Mouse (Mus musculus): Measurements from ENCODE around the gene Scg5. TPM values are rescaled to one million over a fixed set of nuclear protein-coding genes. Genes with fewer than 3 reads are reported as not detected.

Scg5 gene
- polyA plus RNA-seq, 1 experiment from 2014 or later = 12.6 TPM

DNA sequence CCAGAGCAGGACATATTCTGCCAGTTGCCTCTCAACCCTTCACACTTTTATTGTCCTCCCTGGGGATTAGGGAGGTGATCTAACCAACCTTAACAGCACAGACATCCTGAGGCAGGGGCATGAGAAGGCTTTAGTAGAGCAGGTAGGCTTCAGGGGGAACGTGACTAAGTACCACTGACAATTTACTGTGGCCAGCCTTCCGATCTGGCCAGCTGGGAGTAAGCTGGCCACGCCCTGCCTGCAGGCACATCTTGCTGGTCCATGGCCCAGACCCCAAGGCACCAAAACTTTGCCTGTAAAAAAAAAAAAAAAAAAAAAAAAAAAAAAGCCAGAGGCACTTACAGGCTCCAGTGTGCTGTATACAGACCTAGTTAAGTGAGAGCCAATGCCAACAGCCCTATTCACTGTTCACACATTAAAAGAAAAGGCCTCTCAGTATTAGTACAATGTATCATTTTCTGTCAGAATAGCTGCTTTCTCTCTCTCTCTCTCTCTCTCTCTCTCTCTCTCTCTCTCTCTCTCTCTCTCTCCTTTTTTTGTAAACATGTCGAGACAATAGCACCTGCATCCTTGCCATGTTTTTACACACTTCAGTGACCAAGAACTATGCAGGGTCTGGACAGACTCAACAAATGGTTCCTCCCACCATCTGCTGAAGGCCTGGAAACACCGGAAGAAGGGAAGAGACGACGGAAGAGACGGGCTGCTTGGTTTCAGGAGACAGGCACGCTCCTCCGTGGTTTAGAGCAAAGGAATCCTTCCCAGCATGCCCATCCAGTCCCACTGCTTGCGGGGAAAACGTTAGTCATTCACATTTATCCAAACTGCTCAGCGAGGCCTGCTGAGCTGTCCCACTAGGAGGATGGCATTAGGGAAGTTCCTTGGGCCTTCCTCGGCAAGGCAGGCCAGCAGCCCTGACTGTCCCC lies 11.0 kb downstream of the Scg5 start:
- 63% methylated on average over 14 of the region's 14 CpGs for WGBS
- no peaks in the 10 kb centered on the region for H3K36me3 ChIP-seq (ENCODE audit: control insufficient read depth, insufficient read depth, low read length)

GRCm38 (mm10) chr2:113807640-113808039 lies 21.3 kb downstream of the Scg5 start:
- Histone ChIP-seq H3K4me2 (ENCODE audit: low read depth, low read length) (no peak overlapping the region), H3K36me3 (ENCODE audit: control insufficient read depth, insufficient read depth, low read length) (no peaks in the 10 kb centered on the region), H3K4me3 (replicated peaks; ENCODE audit: low read length) (no peak overlapping the region), H3K9me3 (replicated peaks; ENCODE audit: control insufficient read depth, low read length) (no peaks in the 10 kb centered on the region), H3K27me3 (ENCODE audit: control insufficient read depth, insufficient read depth, low read length) (no peaks in the 10 kb centered on the region), H3K4me1 (ENCODE audit: control insufficient read depth, insufficient read depth, low read length) (no peaks in the 10 kb centered on the region), H3K27ac (ENCODE audit: low read length) (no peak overlapping the region), H3K9ac (ENCODE audit: low read length) (no peak overlapping the region)
- ATAC-seq (ENCODE audit: insufficient read depth, low FRiP score) = no peak
- WGBS = 21% methylated on average over 9 of the region's 9 CpGs

More for the DNA sequence above, 11.0 kb downstream of the Scg5 start:
- Histone ChIP-seq H3K27me3 (ENCODE audit: control insufficient read depth, insufficient read depth, low read length) (no peaks in the 10 kb centered on the region), H3K9me3 (replicated peaks; ENCODE audit: control insufficient read depth, low read length) (no peaks in the 10 kb centered on the region), H3K27ac (ENCODE audit: low read length) (no peak overlapping the region), H3K4me2 (ENCODE audit: low read depth, low read length) (no peak overlapping the region), H3K4me1 (ENCODE audit: control insufficient read depth, insufficient read depth, low read length) (0 out of 2 replicates have a peak, but pooled peaks cover 8% of the 10 kb centered on the region), H3K4me3 (replicated peaks; ENCODE audit: low read length) (no peak overlapping the region), H3K9ac (ENCODE audit: low read length) (no peak overlapping the region)
- ATAC-seq (ENCODE audit: insufficient read depth, low FRiP score) = no peak

DNA sequence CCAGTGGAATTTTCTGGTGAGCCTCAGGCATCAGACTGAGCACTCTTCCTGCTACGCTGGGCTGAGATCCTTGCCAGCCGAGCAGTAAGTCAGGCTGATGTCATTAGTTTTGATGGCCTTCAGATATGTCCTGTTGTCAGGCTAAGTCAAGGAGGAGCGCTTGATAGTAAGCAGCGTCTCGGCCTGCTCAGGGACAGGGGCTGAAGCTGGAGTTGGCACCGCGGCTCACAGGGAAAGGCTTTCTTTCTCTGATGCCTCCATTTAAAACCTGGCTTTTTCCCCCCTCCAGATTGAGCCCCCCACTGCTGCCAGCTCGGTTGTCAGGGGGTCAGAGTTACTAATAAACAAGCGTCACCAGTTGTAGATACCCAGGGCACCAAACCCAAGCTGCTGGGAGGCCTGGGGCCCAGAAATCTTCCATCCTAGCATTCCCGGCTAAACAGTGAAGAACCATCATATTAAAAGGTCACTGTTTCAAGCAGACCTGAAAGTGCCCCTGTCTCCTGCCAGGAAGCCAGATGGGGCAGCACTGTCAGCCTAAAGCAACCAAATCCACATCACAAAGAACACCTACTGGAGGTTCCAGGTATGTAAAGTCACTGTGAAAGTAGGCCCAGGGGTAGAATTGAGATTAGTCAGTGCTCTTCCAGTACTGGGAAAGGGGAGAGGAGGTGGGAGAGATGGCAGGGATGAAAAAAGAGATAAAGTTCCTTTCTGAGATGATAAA lies 21.9 kb downstream of the Scg5 start:
- H3K4me3 ChIP-seq (replicated peaks; ENCODE audit: low read length) = no peak overlapping the region
- no peak for ATAC-seq (ENCODE audit: insufficient read depth, low FRiP score)
- no peak overlapping the region for H3K9ac ChIP-seq (ENCODE audit: low read length)
- no peaks in the 10 kb centered on the region for H3K4me1 ChIP-seq (ENCODE audit: control insufficient read depth, insufficient read depth, low read length)
- H3K4me2 ChIP-seq (ENCODE audit: low read depth, low read length) = no peak overlapping the region
- no peaks in the 10 kb centered on the region for H3K9me3 ChIP-seq (replicated peaks; ENCODE audit: control insufficient read depth, low read length)
- no peaks in the 10 kb centered on the region for H3K36me3 ChIP-seq (ENCODE audit: control insufficient read depth, insufficient read depth, low read length)
- no peaks in the 10 kb centered on the region for H3K27me3 ChIP-seq (ENCODE audit: control insufficient read depth, insufficient read depth, low read length)
- no peak overlapping the region for H3K27ac ChIP-seq (ENCODE audit: low read length)
- 70% methylated on average over 10 of the region's 10 CpGs for WGBS

- ATAC-seq (ENCODE audit: insufficient read depth, low FRiP score) = no peak
- H3K4me2 ChIP-seq (ENCODE audit: low read depth, low read length) = no peak overlapping the region
- no peaks in the 10 kb centered on the region for H3K4me1 ChIP-seq (ENCODE audit: control insufficient read depth, insufficient read depth, low read length)
- H3K36me3 ChIP-seq (ENCODE audit: control insufficient read depth, insufficient read depth, low read length) = no peaks in the 10 kb centered on the region
- WGBS = 77% methylated on average over 4 of the region's 4 CpGs
- no peak overlapping the region for H3K27ac ChIP-seq (ENCODE audit: low read length)
- no peak overlapping the region for H3K4me3 ChIP-seq (replicated peaks; ENCODE audit: low read length)
- no peaks in the 10 kb centered on the region for H3K27me3 ChIP-seq (ENCODE audit: control insufficient read depth, insufficient read depth, low read length)
- H3K9ac ChIP-seq (ENCODE audit: low read length) = no peak overlapping the region
- no peaks in the 10 kb centered on the region for H3K9me3 ChIP-seq (replicated peaks; ENCODE audit: control insufficient read depth, low read length)
Observed at GRCm38 (mm10) chr2:113805765-113806164, 23.2 kb downstream of the Scg5 start.

DNA sequence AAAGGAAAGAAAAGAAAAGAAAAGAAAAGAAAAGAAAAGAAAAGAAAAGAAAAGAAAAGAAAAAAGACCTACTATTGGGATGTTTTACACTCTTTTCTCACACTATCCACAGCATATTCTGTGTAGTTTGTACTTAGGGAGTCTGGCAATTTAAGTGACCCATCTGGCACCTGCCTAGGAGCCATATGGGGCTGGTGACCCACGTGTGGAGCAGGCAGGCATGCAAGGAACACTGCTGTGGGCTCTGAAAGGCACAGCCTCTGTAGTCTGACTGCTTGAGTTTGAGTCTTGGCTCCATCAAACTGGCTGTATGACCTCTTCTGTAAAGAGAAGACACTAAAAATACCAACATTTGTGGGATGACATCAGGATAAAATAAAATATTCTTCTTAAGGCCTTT lies 25.2 kb downstream of the Scg5 start:
- H3K4me2 ChIP-seq (ENCODE audit: low read depth, low read length) = no peak overlapping the region
- no peak overlapping the region for H3K9ac ChIP-seq (ENCODE audit: low read length)
- no peaks in the 10 kb centered on the region for H3K4me1 ChIP-seq (ENCODE audit: control insufficient read depth, insufficient read depth, low read length)
- no peaks in the 10 kb centered on the region for H3K36me3 ChIP-seq (ENCODE audit: control insufficient read depth, insufficient read depth, low read length)
- no peak overlapping the region for H3K27ac ChIP-seq (ENCODE audit: low read length)
- 32% methylated on average over 1 of the region's 1 CpGs for WGBS
- H3K27me3 ChIP-seq (ENCODE audit: control insufficient read depth, insufficient read depth, low read length) = no peaks in the 10 kb centered on the region
- H3K4me3 ChIP-seq (replicated peaks; ENCODE audit: low read length) = no peak overlapping the region
- no peak for ATAC-seq (ENCODE audit: insufficient read depth, low FRiP score)
- no peaks in the 10 kb centered on the region for H3K9me3 ChIP-seq (replicated peaks; ENCODE audit: control insufficient read depth, low read length)

DNA sequence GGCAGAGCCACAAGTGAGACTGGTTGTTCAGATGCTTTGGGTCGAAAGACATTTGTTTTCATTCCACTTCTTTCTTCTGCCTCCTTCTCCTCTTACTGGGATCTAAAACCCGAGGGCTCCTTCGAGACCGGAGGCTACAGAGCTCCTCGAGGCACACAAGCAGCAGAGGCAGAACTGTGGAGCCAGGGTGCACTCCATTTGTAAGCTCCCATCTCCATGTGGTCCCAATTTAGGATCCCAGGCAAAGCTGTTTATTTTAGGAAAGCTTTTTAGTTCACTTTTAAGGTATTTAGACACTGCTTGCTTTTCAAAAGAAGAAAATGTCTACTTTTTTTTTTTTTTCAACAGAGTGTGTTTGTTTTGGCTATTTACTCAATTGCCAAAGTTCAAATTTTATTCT lies 28.1 kb downstream of the Scg5 start:
- H3K9me3 ChIP-seq (replicated peaks; ENCODE audit: control insufficient read depth, low read length) = no peaks in the 10 kb centered on the region

DNA sequence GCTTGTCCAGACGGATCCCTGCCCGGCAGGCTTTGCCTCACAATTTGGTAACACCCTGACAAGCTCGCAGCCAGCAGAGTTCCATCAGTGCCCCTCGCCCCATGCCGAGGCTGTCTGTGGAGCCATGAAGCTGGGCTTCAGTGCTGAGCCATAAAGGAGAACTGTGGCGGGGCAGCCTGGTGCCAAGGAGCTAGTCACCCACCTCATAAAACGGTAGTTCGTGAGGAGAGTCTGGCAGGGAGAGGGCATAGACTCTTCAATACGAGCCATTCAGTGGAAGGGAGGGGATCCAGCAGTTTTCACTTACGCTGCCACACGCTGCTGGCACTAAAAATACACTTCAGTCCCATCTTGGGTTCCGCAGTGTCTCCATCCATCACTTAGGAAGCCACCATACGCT lies 30.3 kb downstream of the Scg5 start:
- Histone ChIP-seq H3K36me3 (ENCODE audit: control insufficient read depth, insufficient read depth, low read length) (no peaks in the 10 kb centered on the region), H3K4me3 (replicated peaks; ENCODE audit: low read length) (no peak overlapping the region), H3K4me1 (ENCODE audit: control insufficient read depth, insufficient read depth, low read length) (no peaks in the 10 kb centered on the region), H3K9ac (ENCODE audit: low read length) (no peak overlapping the region), H3K27ac (ENCODE audit: low read length) (no peak overlapping the region), H3K27me3 (ENCODE audit: control insufficient read depth, insufficient read depth, low read length) (no peaks in the 10 kb centered on the region), H3K4me2 (ENCODE audit: low read depth, low read length) (no peak overlapping the region), H3K9me3 (replicated peaks; ENCODE audit: control insufficient read depth, low read length) (no peaks in the 10 kb centered on the region)
- 72% methylated on average over 13 of the region's 13 CpGs for WGBS
- ATAC-seq (ENCODE audit: insufficient read depth, low FRiP score) = no peak

More for the DNA sequence above, 28.1 kb downstream of the Scg5 start:
- H3K27ac ChIP-seq (ENCODE audit: low read length) = no peak overlapping the region
- WGBS = 70% methylated on average over 5 of the region's 5 CpGs
- H3K4me2 ChIP-seq (ENCODE audit: low read depth, low read length) = no peak overlapping the region
- ATAC-seq (ENCODE audit: insufficient read depth, low FRiP score) = no peak
- H3K4me3 ChIP-seq (replicated peaks; ENCODE audit: low read length) = no peak overlapping the region
- no peaks in the 10 kb centered on the region for H3K4me1 ChIP-seq (ENCODE audit: control insufficient read depth, insufficient read depth, low read length)
- no peaks in the 10 kb centered on the region for H3K27me3 ChIP-seq (ENCODE audit: control insufficient read depth, insufficient read depth, low read length)
- H3K36me3 ChIP-seq (ENCODE audit: control insufficient read depth, insufficient read depth, low read length) = no peaks in the 10 kb centered on the region
- H3K9ac ChIP-seq (ENCODE audit: low read length) = no peak overlapping the region

DNA sequence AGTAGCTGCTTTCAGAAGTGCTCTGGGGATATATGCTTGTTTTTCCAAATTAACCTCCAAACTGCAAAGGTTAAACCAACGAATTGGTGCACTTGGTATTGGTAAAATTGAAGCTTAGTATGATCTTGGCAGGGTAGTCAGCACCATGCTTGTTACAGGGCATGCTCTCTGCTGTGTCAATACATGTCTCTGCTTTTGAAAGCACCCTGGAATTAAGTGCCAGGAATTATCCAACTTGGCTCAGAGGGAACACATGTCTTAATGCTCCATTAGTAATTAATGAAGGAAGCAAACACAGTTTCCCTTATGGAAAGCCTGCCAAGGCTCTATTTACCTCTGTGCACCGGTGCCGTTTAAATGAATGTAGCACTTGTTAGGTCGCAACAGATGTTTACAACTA lies 33.7 kb downstream of the Scg5 start:
- WGBS = 69% methylated on average over 4 of the region's 4 CpGs
- no peaks in the 10 kb centered on the region for H3K9me3 ChIP-seq (replicated peaks; ENCODE audit: control insufficient read depth, low read length)
- H3K27me3 ChIP-seq (ENCODE audit: control insufficient read depth, insufficient read depth, low read length) = no peaks in the 10 kb centered on the region
- H3K27ac ChIP-seq (ENCODE audit: low read length) = no peak overlapping the region
- no peaks in the 10 kb centered on the region for H3K36me3 ChIP-seq (ENCODE audit: control insufficient read depth, insufficient read depth, low read length)
- H3K4me3 ChIP-seq (replicated peaks; ENCODE audit: low read length) = no peak overlapping the region
- no peaks in the 10 kb centered on the region for H3K4me1 ChIP-seq (ENCODE audit: control insufficient read depth, insufficient read depth, low read length)
- no peak overlapping the region for H3K4me2 ChIP-seq (ENCODE audit: low read depth, low read length)
- no peak for ATAC-seq (ENCODE audit: insufficient read depth, low FRiP score)
- H3K9ac ChIP-seq (ENCODE audit: low read length) = no peak overlapping the region

DNA sequence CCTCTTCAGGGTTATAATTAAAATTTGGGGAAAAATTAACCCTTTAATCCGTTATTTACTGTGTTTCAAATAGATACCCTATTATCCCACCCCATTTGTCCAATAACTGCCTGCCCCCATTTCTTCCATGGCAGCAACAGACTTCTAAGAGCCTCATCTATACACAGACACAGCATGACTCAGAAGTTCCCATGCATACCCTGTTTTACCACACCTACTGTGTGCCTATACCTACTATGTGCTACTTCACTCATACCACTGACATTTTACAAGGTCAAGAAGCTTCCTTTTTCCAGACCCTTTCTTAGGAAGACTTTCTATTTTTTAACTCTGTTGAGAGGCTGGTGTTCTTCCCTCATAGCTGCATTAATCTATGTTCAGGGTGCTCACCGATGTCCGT lies 35.4 kb downstream of the Scg5 start:
- no peaks in the 10 kb centered on the region for H3K9me3 ChIP-seq (replicated peaks; ENCODE audit: control insufficient read depth, low read length)
- no peaks in the 10 kb centered on the region for H3K4me1 ChIP-seq (ENCODE audit: control insufficient read depth, insufficient read depth, low read length)
- no peak overlapping the region for H3K27ac ChIP-seq (ENCODE audit: low read length)
- H3K27me3 ChIP-seq (ENCODE audit: control insufficient read depth, insufficient read depth, low read length) = no peaks in the 10 kb centered on the region
- no peak for ATAC-seq (ENCODE audit: insufficient read depth, low FRiP score)
- H3K4me2 ChIP-seq (ENCODE audit: low read depth, low read length) = no peak overlapping the region
- no peaks in the 10 kb centered on the region for H3K36me3 ChIP-seq (ENCODE audit: control insufficient read depth, insufficient read depth, low read length)
- H3K9ac ChIP-seq (ENCODE audit: low read length) = no peak overlapping the region
- H3K4me3 ChIP-seq (replicated peaks; ENCODE audit: low read length) = no peak overlapping the region
- 84% methylated on average over 3 of the region's 3 CpGs for WGBS

Data from stomach, embryonic 16.5 days (tissue).